Mouse (Mus musculus): ENCODE data around the gene Pogk. TPM values are rescaled to one million over a fixed set of nuclear protein-coding genes. Genes with fewer than 3 reads are reported as not detected.

Gene Pogk
- polyA plus RNA-seq, 1 experiment from 2014 or later, result 18.7 TPM

DNA sequence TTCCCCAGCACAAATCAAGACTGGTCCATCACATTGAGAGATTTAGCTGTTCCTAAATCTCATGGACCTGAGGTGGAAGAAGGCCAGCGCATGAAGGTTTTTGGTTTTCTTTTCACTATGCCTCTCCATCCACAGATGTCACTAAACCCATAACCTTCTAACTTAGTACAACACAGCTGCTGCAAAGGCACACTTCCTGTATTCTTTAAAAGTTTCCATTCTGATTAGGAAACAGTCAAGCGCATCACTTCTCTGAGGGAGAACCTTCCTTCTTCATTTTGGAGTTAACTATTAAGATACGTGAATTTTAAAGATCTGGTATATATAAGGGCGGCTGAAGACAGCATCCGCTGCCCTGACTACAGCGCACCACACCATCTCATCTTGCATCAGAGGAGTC, 64.1 kb downstream of the Pogk start:
- H3K9ac ChIP-seq, result no peak overlapping the region
- no peaks in the 10 kb centered on the region for H3K27me3 ChIP-seq
- H3K4me2 ChIP-seq (replicated peaks), result no peak overlapping the region
- H3K4me3 ChIP-seq (replicated peaks), result no peak overlapping the region
- 90% methylated on average over 6 of the region's 6 CpGs for WGBS
- no peak for ATAC-seq (ENCODE audit: insufficient number of reproducible peaks, low FRiP score, low TSS enrichment, low read depth)
- no peaks in the 10 kb centered on the region for H3K4me1 ChIP-seq
- H3K9me3 ChIP-seq (replicated peaks), result no peaks in the 10 kb centered on the region
- H3K27ac ChIP-seq (replicated peaks), result no peak overlapping the region
- no peaks in the 10 kb centered on the region for H3K36me3 ChIP-seq

GRCm38 (mm10) chr1:166344300-166345077, 65.2 kb downstream of the Pogk start:
- H3K9me3 ChIP-seq (replicated peaks), result no peaks in the 10 kb centered on the region
- H3K4me2 ChIP-seq (replicated peaks), result no peak overlapping the region
- no peaks in the 10 kb centered on the region for H3K36me3 ChIP-seq
- no peak overlapping the region for H3K4me3 ChIP-seq (replicated peaks)
- WGBS, result 60% methylated on average over 8 of the region's 8 CpGs
- no peak for ATAC-seq (ENCODE audit: insufficient number of reproducible peaks, low FRiP score, low TSS enrichment, low read depth)
- H3K27ac ChIP-seq (replicated peaks), result no peak overlapping the region
- H3K4me1 ChIP-seq, result no peaks in the 10 kb centered on the region
- H3K9ac ChIP-seq, result no peak overlapping the region
- no peaks in the 10 kb centered on the region for H3K27me3 ChIP-seq

GRCm38 (mm10) chr1:166343586-166343985, 66.1 kb downstream of the Pogk start:
- 50% methylated on average over 5 of the region's 5 CpGs for WGBS
- H3K4me2 ChIP-seq (replicated peaks), result no peak overlapping the region

GRCm38 (mm10) chr1:166342539-166342938, 67.1 kb downstream of the Pogk start:
- Histone ChIP-seq H3K9ac (no peak overlapping the region), H3K27me3 (no peaks in the 10 kb centered on the region), H3K36me3 (no peaks in the 10 kb centered on the region), H3K4me1 (no peaks in the 10 kb centered on the region), H3K4me3 (replicated peaks) (no peak overlapping the region), H3K27ac (replicated peaks) (no peak overlapping the region), H3K9me3 (replicated peaks) (no peaks in the 10 kb centered on the region), H3K4me2 (replicated peaks) (no peak overlapping the region)
- no peak for ATAC-seq (ENCODE audit: insufficient number of reproducible peaks, low FRiP score, low TSS enrichment, low read depth)
- 78% methylated on average over 1 of the region's 1 CpGs for WGBS

More at GRCm38 (mm10) chr1:166343586-166343985, 66.1 kb downstream of the Pogk start:
- Histone ChIP-seq H3K27me3 (no peaks in the 10 kb centered on the region), H3K4me1 (no peaks in the 10 kb centered on the region), H3K36me3 (no peaks in the 10 kb centered on the region), H3K27ac (replicated peaks) (no peak overlapping the region), H3K9me3 (replicated peaks) (no peaks in the 10 kb centered on the region), H3K4me3 (replicated peaks) (no peak overlapping the region), H3K9ac (no peak overlapping the region)
- ATAC-seq (ENCODE audit: insufficient number of reproducible peaks, low FRiP score, low TSS enrichment, low read depth), result no peak

GRCm38 (mm10) chr1:166342060-166342459, 67.6 kb downstream of the Pogk start:
- Histone ChIP-seq H3K4me2 (replicated peaks) (no peak overlapping the region), H3K4me3 (replicated peaks) (no peak overlapping the region), H3K9me3 (replicated peaks) (no peaks in the 10 kb centered on the region), H3K27me3 (no peaks in the 10 kb centered on the region), H3K9ac (no peak overlapping the region), H3K36me3 (no peaks in the 10 kb centered on the region), H3K4me1 (no peaks in the 10 kb centered on the region), H3K27ac (replicated peaks) (no peak overlapping the region)
- WGBS, result 40% methylated on average over 2 of the region's 2 CpGs
- no peak for ATAC-seq (ENCODE audit: insufficient number of reproducible peaks, low FRiP score, low TSS enrichment, low read depth)

GRCm38 (mm10) chr1:166339110-166339509, 70.6 kb downstream of the Pogk start:
- WGBS, result 86% methylated on average over 6 of the region's 6 CpGs
- H3K4me3 ChIP-seq (replicated peaks), result no peak overlapping the region
- H3K36me3 ChIP-seq, result no peaks in the 10 kb centered on the region

More at GRCm38 (mm10) chr1:166339110-166339509, 70.6 kb downstream of the Pogk start:
- ATAC-seq (ENCODE audit: insufficient number of reproducible peaks, low FRiP score, low TSS enrichment, low read depth), result no peak
- Histone ChIP-seq H3K9me3 (replicated peaks) (no peaks in the 10 kb centered on the region), H3K27ac (replicated peaks) (no peak overlapping the region), H3K4me2 (replicated peaks) (no peak overlapping the region), H3K4me1 (no peaks in the 10 kb centered on the region), H3K9ac (no peak overlapping the region), H3K27me3 (no peaks in the 10 kb centered on the region)

Other genes starting within 250 kb of the Pogk start
- gene Mael, start 171.1 kb downstream of the Pogk start, polyA plus RNA-seq (2015; fragmentation: Nextera tagmentation; extraction: Ambion mirVana), result not detected in 2 replicates
- 0.55 and 0.75 TPM in 2 replicates for gene Ildr2, start 155.7 kb downstream of the Pogk start, polyA plus RNA-seq (2015; fragmentation: Nextera tagmentation; extraction: Ambion mirVana)
- gene Tada1, start 30.8 kb downstream of the Pogk start, polyA plus RNA-seq (2015; fragmentation: Nextera tagmentation; extraction: Ambion mirVana), result 52.2 and 53.6 TPM in 2 replicates
- not detected in 2 replicates for gene Gm4846, start 87.7 kb upstream of the Pogk start, polyA plus RNA-seq (2015; fragmentation: Nextera tagmentation; extraction: Ambion mirVana)
- not detected in 2 replicates for gene Gm4847, start 237.8 kb upstream of the Pogk start, polyA plus RNA-seq (2015; fragmentation: Nextera tagmentation; extraction: Ambion mirVana)